Mouse (Mus musculus) MEL (cell line): ENCODE data around the gene Fbxo10.

Experiments used
- CTCF ChIP-seq, 3 experiments: IDR thresholded peaks in 2 of 3; conservative IDR thresholded peaks in 1 of 3; 2 replicates each; pipeline ENCODE4 v1.5.1; 2011 to 2012; ENCODE audit warnings: low read length in 3 of 3, low read depth in 2 of 3, mild to moderate bottlenecking in 2 of 3, improper control_type of control experiment in 1 of 3, inconsistent platforms in 1 of 3, mixed read lengths in 1 of 3, moderate library complexity in 1 of 3; ENCODE audit not compliant: control insufficient read depth in 1 of 3, insufficient read depth in 1 of 3, poor library complexity in 1 of 3, severe bottlenecking in 1 of 3
- EP300 ChIP-seq, 2 experiments: IDR thresholded peaks; 2 replicates each; pipeline ENCODE4 v1.6.1; 2011; ENCODE audit warnings: improper control_type of control experiment in 2 of 2, low read length in 2 of 2, low read depth in 1 of 2, mild to moderate bottlenecking in 1 of 2
- GATA1 ChIP-seq: IDR thresholded peaks from 2 replicates; pipeline ENCODE4 v1.6.1; 2011; ENCODE audit warnings: low read depth, low read length, improper control_type of control experiment
- HCFC1 ChIP-seq: IDR thresholded peaks from 2 replicates; pipeline ENCODE4 v1.6.1; 2012; ENCODE audit warnings: low read depth, mild to moderate bottlenecking, inconsistent platforms, low read length, improper control_type of control experiment, moderate library complexity
- MAFK ChIP-seq: IDR thresholded peaks from 2 replicates; pipeline ENCODE4 v1.6.1; 2011; ENCODE audit warnings: low read depth, mild to moderate bottlenecking, low read length, improper control_type of control experiment, borderline replicate concordance
- POLR2A ChIP-seq, 2 experiments: IDR thresholded peaks; 2 replicates each; pipeline ENCODE4 v1.6.1; 2011 to 2012; ENCODE audit warnings: low read length in 2 of 2, mild to moderate bottlenecking in 2 of 2, control low read depth in 1 of 2, improper control_type of control experiment in 1 of 2, low read depth in 1 of 2, moderate library complexity in 1 of 2; ENCODE audit not compliant: control insufficient read depth in 1 of 2, insufficient read depth in 1 of 2, poor library complexity in 1 of 2
- RAD21 ChIP-seq: IDR thresholded peaks from 2 replicates; pipeline ENCODE4 v1.6.1; 2011; ENCODE audit warnings: mild to moderate bottlenecking, low read depth, low read length, improper control_type of control experiment
- SIN3A ChIP-seq: IDR thresholded peaks from 2 replicates; pipeline ENCODE4 v1.6.1; 2012; ENCODE audit warnings: low read length, improper control_type of control experiment, inconsistent platforms
- TBP ChIP-seq: IDR thresholded peaks from 2 replicates; pipeline ENCODE4 v1.8.0; 2011; ENCODE audit warnings: low read depth, low read length, improper control_type of control experiment
- USF1 ChIP-seq: IDR thresholded peaks from 2 replicates; pipeline ENCODE4 v1.6.1; 2014; ENCODE audit warnings: low read depth, mild to moderate bottlenecking, inconsistent platforms, low read length, improper control_type of control experiment, moderate library complexity
- ZC3H11A ChIP-seq: IDR thresholded peaks from 2 replicates; pipeline ENCODE4 v1.6.1; 2012; ENCODE audit warnings: low read depth, mild to moderate bottlenecking, inconsistent platforms, low read length, improper control_type of control experiment

- TF ChIP-seq SIN3A (no peak), POLR2A (IDR thresholded peaks at IDR 0.05; ENCODE audit: control insufficient read depth in 1 of 2, insufficient read depth in 1 of 2, low read depth in 1 of 2, low read length in 2 of 2, poor library complexity in 1 of 2) (no peak), CTCF (IDR thresholded peaks at IDR 0.05 in 2 of 3, conservative IDR thresholded peaks at IDR 0.05 in 1 of 3; ENCODE audit: control insufficient read depth in 1 of 3, insufficient read depth in 1 of 3, low read depth in 2 of 3, low read length in 3 of 3, poor library complexity in 1 of 3, severe bottlenecking in 1 of 3) (no peak), EP300 (IDR thresholded peaks at IDR 0.05; ENCODE audit: low read depth in 1 of 2, low read length in 2 of 2) (no peak), USF1 (no peak), TBP (no peak), GATA1 (no peak), MAFK (no peak), ZC3H11A (no peak), HCFC1 (no peak), RAD21 (no peak)
Measured at GRCm38 (mm10) chr4:45036571-45036970, 47.8 kb downstream of the Fbxo10 start.
